Mouse (Mus musculus): ENCODE data around the gene Nrm. TPM values are rescaled to one million over a fixed set of nuclear protein-coding genes. Genes with fewer than 3 reads are reported as not detected.

Nrm gene
- polyA plus RNA-seq (2015; fragmentation: Nextera tagmentation; extraction: Ambion mirVana): 27.3 and 27.4 TPM in 2 replicates

DNA sequence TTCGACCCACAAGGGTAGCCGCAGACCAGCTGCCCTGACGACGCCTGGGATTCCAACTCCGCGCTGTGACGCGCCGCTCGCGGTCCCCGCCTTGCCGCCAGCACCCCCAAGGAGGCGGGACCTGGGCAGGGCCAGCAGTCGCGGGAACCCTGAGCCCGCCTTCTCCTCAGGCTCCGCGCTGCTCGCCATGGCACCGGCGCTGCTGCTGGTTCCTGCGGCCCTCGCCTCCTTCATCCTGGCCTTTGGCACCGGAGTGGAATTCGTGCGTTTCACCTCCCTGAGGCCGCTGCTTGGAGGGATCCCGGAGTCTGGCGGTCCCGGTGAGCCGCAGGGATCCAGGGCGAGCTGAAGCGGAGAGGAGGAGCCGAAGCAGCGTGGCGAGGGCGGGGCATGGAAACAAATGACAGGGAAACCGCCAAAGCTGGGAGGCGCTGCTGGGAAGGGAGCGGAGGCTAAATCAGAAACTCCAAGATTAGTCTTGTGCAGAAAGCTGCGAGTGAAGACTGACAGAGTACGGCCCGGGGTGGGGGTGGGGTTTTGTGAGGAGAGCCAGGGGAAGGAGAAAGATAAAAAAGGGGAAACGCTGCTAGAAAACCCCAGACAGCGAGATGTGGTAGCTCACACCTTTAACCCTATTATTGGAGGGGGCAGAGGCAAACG is at the start of gene Nrm:
Gene Nrm (plus strand): TSS at position 121 of the 660 bp plus-strand sequence.
- H3K4me1 ChIP-seq (replicated peaks; ENCODE audit: control insufficient read depth, insufficient read depth): no peaks in the 10 kb centered on the region
- H3K9me3 ChIP-seq (ENCODE audit: control insufficient read depth, low read length): no peaks in the 10 kb centered on the region
- WGBS: under 1% methylated on average over 40 of the region's 47 CpGs
- DNase-seq (ENCODE audit: low spot score) (peak; percentile 92), ATAC-seq (ENCODE audit: low FRiP score, low TSS enrichment) (peak; percentile 92)
- no peaks in the 10 kb centered on the region for H3K27me3 ChIP-seq (ENCODE audit: control insufficient read depth, insufficient read depth, low read length)
- H3K4me2 ChIP-seq (replicated peaks; ENCODE audit: low read depth): peak within 1 kb of the TSS; percentile 66
- peak within 1 kb of the TSS; percentile 71 for H3K9ac ChIP-seq (ENCODE audit: low read length)
- TF ChIP-seq EP300 (optimal IDR thresholded peaks at IDR 0.05): no peak
- TF ChIP-seq CTCF (IDR thresholded peaks at IDR 0.05; ENCODE audit: low read depth): peak; percentile 73
- peak within 1 kb of the TSS; percentile 76 for H3K4me3 ChIP-seq (ENCODE audit: low read depth, low read length)
- peaks cover 3% of the 10 kb centered on the region for H3K36me3 ChIP-seq (ENCODE audit: control insufficient read depth, insufficient read depth, low read length)
- H3K27ac ChIP-seq (replicated peaks): peak within 1 kb of the TSS; percentile 85

DNA sequence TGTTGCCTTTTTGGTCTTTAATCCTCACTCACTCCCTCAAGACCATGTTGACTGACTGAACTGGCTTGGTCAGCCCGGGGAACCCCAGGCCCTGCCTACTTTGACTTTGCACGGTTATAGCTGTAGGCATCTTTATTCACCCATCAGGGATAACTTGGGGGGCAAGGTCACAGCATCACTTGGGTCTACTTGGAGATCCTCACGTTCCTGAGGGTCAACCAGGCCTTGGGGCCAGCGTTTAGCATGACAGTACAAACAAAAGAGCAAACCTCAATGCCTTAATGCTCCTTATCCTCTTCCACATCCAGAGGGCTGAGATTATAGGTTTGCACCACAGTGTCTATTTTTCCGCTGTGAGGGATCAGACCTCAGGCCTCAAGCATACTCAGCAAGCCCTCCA is 48.8 kb upstream of the Nrm start:
- Histone ChIP-seq H3K27ac (replicated peaks) (peak overlapping the region; percentile 92), H3K36me3 (ENCODE audit: control insufficient read depth, insufficient read depth, low read length) (no peaks in the 10 kb centered on the region), H3K27me3 (ENCODE audit: control insufficient read depth, insufficient read depth, low read length) (no peaks in the 10 kb centered on the region), H3K9me3 (ENCODE audit: control insufficient read depth, low read length) (no peaks in the 10 kb centered on the region), H3K4me2 (replicated peaks; ENCODE audit: low read depth) (no peak overlapping the region), H3K4me3 (ENCODE audit: low read depth, low read length) (no peak overlapping the region), H3K9ac (ENCODE audit: low read length) (no peak overlapping the region), H3K4me1 (replicated peaks; ENCODE audit: control insufficient read depth, insufficient read depth) (peaks cover 10% of the 10 kb centered on the region)
- no peak for TF ChIP-seq EP300 (optimal IDR thresholded peaks at IDR 0.05)
- TF ChIP-seq CTCF (IDR thresholded peaks at IDR 0.05; ENCODE audit: low read depth): no peak
- ATAC-seq (ENCODE audit: low FRiP score, low TSS enrichment): no peak
- WGBS: 71% methylated on average over 5 of the region's 5 CpGs
- no peak for DNase-seq (ENCODE audit: low spot score)

DNA sequence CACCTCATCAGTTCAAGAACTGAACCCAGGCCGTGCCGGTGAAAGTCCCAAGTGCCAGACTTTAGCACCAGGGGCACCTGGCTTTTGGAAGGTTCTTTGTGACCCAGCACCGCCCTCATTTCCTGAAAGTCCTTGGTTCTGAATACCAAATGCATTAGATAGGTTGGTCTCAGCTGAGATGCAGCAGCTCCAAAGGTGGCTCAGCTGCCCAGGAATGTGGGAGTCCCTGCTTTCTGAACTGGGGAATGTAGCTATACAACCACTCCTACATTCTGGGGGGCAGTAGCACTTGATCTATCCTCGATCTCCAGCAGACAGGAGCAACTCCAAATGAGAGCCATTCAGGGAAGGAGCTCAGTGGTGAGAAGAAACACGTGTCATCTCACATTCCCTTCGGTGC is 48.4 kb upstream of the Nrm start:
- Histone ChIP-seq H3K9ac (ENCODE audit: low read length) (no peak overlapping the region), H3K4me1 (replicated peaks; ENCODE audit: control insufficient read depth, insufficient read depth) (peaks cover 10% of the 10 kb centered on the region), H3K9me3 (ENCODE audit: control insufficient read depth, low read length) (no peaks in the 10 kb centered on the region), H3K27me3 (ENCODE audit: control insufficient read depth, insufficient read depth, low read length) (no peaks in the 10 kb centered on the region), H3K27ac (replicated peaks) (peak overlapping the region; percentile 92), H3K4me2 (replicated peaks; ENCODE audit: low read depth) (0 out of 2 replicates have a peak overlapping the region, but pooled peaks have one; percentile 18), H3K4me3 (ENCODE audit: low read depth, low read length) (no peak overlapping the region), H3K36me3 (ENCODE audit: control insufficient read depth, insufficient read depth, low read length) (no peaks in the 10 kb centered on the region)
- 43% methylated on average over 6 of the region's 6 CpGs for WGBS
- TF ChIP-seq EP300 (optimal IDR thresholded peaks at IDR 0.05) (peak; percentile 20), CTCF (IDR thresholded peaks at IDR 0.05; ENCODE audit: low read depth) (no peak)
- 0 out of 2 replicates have a peak, but pooled peaks have one; percentile 5 for ATAC-seq (ENCODE audit: low FRiP score, low TSS enrichment)
- no peak for DNase-seq (ENCODE audit: low spot score)

DNA sequence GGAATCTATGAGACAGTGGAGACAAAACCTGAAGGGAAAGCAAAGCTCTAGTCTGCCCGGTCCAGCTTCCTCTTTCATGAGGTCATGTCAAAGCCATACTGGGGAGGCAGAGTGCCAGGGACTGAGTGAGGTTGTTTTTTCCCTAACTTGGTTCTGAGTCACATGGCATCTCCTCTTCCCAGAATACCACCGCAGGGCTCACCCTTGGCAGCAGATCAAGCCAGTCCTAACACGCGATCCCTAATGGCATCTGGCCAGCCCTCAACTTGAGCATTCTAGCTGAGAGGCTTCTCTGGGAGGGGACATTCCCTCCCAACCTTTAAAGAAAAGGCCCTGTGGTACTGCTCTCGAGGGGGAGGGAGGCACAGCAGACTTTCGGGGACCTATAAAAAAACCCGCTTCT is 47.9 kb upstream of the Nrm start:
- Histone ChIP-seq H3K9me3 (ENCODE audit: control insufficient read depth, low read length) (no peaks in the 10 kb centered on the region), H3K9ac (ENCODE audit: low read length) (no peak overlapping the region; the same call in 1 of the 2 replicates), H3K27me3 (ENCODE audit: control insufficient read depth, insufficient read depth, low read length) (no peaks in the 10 kb centered on the region), H3K36me3 (ENCODE audit: control insufficient read depth, insufficient read depth, low read length) (no peaks in the 10 kb centered on the region), H3K27ac (replicated peaks) (peak overlapping the region; percentile 92), H3K4me3 (ENCODE audit: low read depth, low read length) (no peak overlapping the region), H3K4me1 (replicated peaks; ENCODE audit: control insufficient read depth, insufficient read depth) (peaks cover 10% of the 10 kb centered on the region), H3K4me2 (replicated peaks; ENCODE audit: low read depth) (0 out of 2 replicates have a peak overlapping the region, but pooled peaks have one; percentile 18)
- ATAC-seq (ENCODE audit: low FRiP score, low TSS enrichment) (peak; percentile 88), DNase-seq (ENCODE audit: low spot score) (peak; percentile 92)
- TF ChIP-seq CTCF (IDR thresholded peaks at IDR 0.05; ENCODE audit: low read depth): no peak
- TF ChIP-seq EP300 (optimal IDR thresholded peaks at IDR 0.05): peak; percentile 47
- 12% methylated on average over 7 of the region's 7 CpGs for WGBS

DNA sequence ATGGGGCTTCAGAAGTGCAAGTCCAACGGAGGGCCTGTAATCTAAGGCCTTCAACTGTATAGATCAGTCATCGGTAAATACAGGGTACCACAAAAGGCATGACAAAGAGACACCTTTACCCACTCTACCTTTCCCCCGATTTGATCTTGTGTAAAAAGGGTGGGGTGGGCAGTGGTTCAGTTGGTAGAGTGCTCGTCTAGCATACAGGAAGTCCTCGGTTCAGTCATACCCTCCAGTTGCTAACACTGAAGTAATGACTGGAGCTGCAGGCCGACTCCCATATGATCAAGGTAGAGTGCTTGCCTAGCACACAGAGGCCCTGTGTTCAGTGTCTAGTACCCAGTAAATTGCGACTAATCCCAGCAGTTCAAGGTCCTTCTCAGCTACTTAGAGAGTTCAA is 47.5 kb upstream of the Nrm start:
- DNase-seq (ENCODE audit: low spot score): peak; percentile 56
- peak overlapping the region; percentile 92 for H3K27ac ChIP-seq (replicated peaks)
- ATAC-seq (ENCODE audit: low FRiP score, low TSS enrichment): peak; percentile 77
- H3K36me3 ChIP-seq (ENCODE audit: control insufficient read depth, insufficient read depth, low read length): no peaks in the 10 kb centered on the region
- H3K9me3 ChIP-seq (ENCODE audit: control insufficient read depth, low read length): no peaks in the 10 kb centered on the region
- peak overlapping the region; percentile 0; the same call in 1 of the 2 replicates for H3K9ac ChIP-seq (ENCODE audit: low read length)
- no peak overlapping the region for H3K4me3 ChIP-seq (ENCODE audit: low read depth, low read length)
- H3K4me2 ChIP-seq (replicated peaks; ENCODE audit: low read depth): 0 out of 2 replicates have a peak overlapping the region, but pooled peaks have one; percentile 12
- 44% methylated on average over 7 of the region's 7 CpGs for WGBS
- H3K4me1 ChIP-seq (replicated peaks; ENCODE audit: control insufficient read depth, insufficient read depth): peaks cover 10% of the 10 kb centered on the region
- H3K27me3 ChIP-seq (ENCODE audit: control insufficient read depth, insufficient read depth, low read length): no peaks in the 10 kb centered on the region
- no peak for TF ChIP-seq CTCF (IDR thresholded peaks at IDR 0.05; ENCODE audit: low read depth)
- TF ChIP-seq EP300 (optimal IDR thresholded peaks at IDR 0.05): no peak

DNA sequence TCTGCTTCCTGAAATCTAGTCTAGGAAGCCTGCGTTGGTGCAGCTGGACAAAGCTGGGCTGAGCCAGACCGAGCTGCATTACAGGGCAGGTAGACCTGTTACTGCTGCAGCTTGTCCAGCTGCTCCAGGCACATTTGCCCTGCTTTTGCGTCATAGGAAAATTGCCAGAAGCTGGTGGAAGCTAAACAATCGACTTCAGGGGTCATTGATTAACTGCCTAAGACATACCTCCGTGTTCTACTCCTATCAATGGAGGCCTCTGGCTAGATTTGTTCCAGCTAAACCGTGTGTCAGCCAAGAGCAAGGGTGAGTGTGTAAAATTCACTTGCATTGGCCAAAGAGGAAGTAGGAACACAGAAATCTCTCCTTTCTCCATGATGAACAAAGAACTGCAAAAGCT is 46.4 kb upstream of the Nrm start:
- peaks cover 10% of the 10 kb centered on the region for H3K4me1 ChIP-seq (replicated peaks; ENCODE audit: control insufficient read depth, insufficient read depth)
- WGBS: 13% methylated on average over 6 of the region's 6 CpGs
- H3K27ac ChIP-seq (replicated peaks): peak overlapping the region; percentile 92
- ATAC-seq (ENCODE audit: low FRiP score, low TSS enrichment): peak; percentile 60
- no peaks in the 10 kb centered on the region for H3K36me3 ChIP-seq (ENCODE audit: control insufficient read depth, insufficient read depth, low read length)
- TF ChIP-seq EP300 (optimal IDR thresholded peaks at IDR 0.05): no peak
- TF ChIP-seq CTCF (IDR thresholded peaks at IDR 0.05; ENCODE audit: low read depth): no peak
- no peak overlapping the region for H3K9ac ChIP-seq (ENCODE audit: low read length)
- H3K27me3 ChIP-seq (ENCODE audit: control insufficient read depth, insufficient read depth, low read length): no peaks in the 10 kb centered on the region
- no peak overlapping the region for H3K4me2 ChIP-seq (replicated peaks; ENCODE audit: low read depth)
- no peaks in the 10 kb centered on the region for H3K9me3 ChIP-seq (ENCODE audit: control insufficient read depth, low read length)
- H3K4me3 ChIP-seq (ENCODE audit: low read depth, low read length): no peak overlapping the region
- peak; percentile 77 for DNase-seq (ENCODE audit: low spot score)
